Mouse (Mus musculus): Measurements from ENCODE around the gene Dusp1. TPM values are rescaled to one million over a fixed set of nuclear protein-coding genes. Genes with fewer than 3 reads are reported as not detected.

Dusp1 gene
- polyA plus RNA-seq, 1 experiment from 2014 or later = 27.7 TPM

DNA sequence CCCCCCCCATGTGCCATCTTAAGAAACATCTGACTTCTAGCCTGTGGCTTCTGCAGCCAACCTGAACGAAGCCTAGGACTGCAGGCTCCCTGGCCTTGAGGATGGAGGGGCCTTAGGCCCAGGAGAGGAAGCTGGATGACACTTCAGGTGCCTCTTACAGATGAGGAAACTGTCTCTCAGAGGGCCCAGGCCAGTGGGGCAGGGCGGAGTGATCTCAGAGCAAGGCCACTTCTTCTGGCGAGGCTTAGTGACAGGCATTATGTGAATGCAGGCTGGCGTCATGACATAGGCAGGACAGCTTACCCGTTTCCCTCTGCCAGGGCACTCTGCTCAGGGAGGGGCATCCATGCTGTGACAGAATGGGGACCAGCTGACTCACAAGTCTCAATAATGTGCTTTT, 60.1 kb downstream of the Dusp1 start:
- Histone ChIP-seq H3K4me2 (replicated peaks; ENCODE audit: low read depth) (no peak overlapping the region), H3K9ac (ENCODE audit: low read length) (no peak overlapping the region), H3K36me3 (ENCODE audit: control insufficient read depth, insufficient read depth, low read length) (peaks cover 1% of the 10 kb centered on the region; the same call in 1 of the 2 replicates), H3K4me3 (ENCODE audit: low read depth, low read length) (no peak overlapping the region), H3K9me3 (ENCODE audit: control insufficient read depth, low read length) (no peaks in the 10 kb centered on the region), H3K4me1 (replicated peaks; ENCODE audit: control insufficient read depth, insufficient read depth) (peaks cover 9% of the 10 kb centered on the region), H3K27me3 (ENCODE audit: control insufficient read depth, insufficient read depth, low read length) (no peaks in the 10 kb centered on the region), H3K27ac (replicated peaks) (peak overlapping the region; percentile 24; the same call in 1 of the 2 replicates)
- WGBS = 76% methylated on average over 5 of the region's 5 CpGs
- no peak for ATAC-seq (ENCODE audit: low FRiP score, low TSS enrichment)
- no peak for DNase-seq (ENCODE audit: low spot score)
- no peak for TF ChIP-seq EP300 (optimal IDR thresholded peaks at IDR 0.05)
- no peak for TF ChIP-seq CTCF (IDR thresholded peaks at IDR 0.05; ENCODE audit: low read depth)

DNA sequence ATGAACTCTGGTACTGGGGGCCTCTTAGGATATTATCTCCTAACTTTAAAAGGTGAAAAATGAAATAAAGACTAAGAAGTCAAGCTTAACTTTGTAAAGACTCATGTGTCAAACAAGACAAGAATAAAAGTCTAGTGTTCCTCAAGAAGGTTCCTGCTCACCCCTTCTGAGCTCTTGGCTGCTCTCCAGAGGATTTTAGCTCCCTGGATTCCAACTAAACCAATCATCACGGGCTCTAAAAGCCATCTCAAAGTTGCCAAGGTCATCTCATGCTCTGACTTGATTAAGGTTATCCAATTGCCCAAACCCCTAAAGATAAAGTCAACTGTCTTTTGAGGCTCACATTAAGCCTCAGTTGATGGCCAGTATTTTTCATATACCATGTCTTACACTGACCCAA, 63.3 kb downstream of the Dusp1 start:
- ATAC-seq (ENCODE audit: low FRiP score, low TSS enrichment) (no peak), DNase-seq (ENCODE audit: low spot score) (no peak)
- no peak for TF ChIP-seq CTCF (IDR thresholded peaks at IDR 0.05; ENCODE audit: low read depth)
- no peak for TF ChIP-seq EP300 (optimal IDR thresholded peaks at IDR 0.05)
- Histone ChIP-seq H3K9ac (ENCODE audit: low read length) (no peak overlapping the region), H3K4me2 (replicated peaks; ENCODE audit: low read depth) (no peak overlapping the region), H3K27ac (replicated peaks) (no peak overlapping the region), H3K36me3 (ENCODE audit: control insufficient read depth, insufficient read depth, low read length) (no peaks in the 10 kb centered on the region), H3K9me3 (ENCODE audit: control insufficient read depth, low read length) (no peaks in the 10 kb centered on the region), H3K4me3 (ENCODE audit: low read depth, low read length) (no peak overlapping the region), H3K27me3 (ENCODE audit: control insufficient read depth, insufficient read depth, low read length) (no peaks in the 10 kb centered on the region), H3K4me1 (replicated peaks; ENCODE audit: control insufficient read depth, insufficient read depth) (peaks cover under 1% of the 10 kb centered on the region; the same call in 1 of the 2 replicates)
- WGBS = 22% methylated on average over 1 of the region's 1 CpGs

DNA sequence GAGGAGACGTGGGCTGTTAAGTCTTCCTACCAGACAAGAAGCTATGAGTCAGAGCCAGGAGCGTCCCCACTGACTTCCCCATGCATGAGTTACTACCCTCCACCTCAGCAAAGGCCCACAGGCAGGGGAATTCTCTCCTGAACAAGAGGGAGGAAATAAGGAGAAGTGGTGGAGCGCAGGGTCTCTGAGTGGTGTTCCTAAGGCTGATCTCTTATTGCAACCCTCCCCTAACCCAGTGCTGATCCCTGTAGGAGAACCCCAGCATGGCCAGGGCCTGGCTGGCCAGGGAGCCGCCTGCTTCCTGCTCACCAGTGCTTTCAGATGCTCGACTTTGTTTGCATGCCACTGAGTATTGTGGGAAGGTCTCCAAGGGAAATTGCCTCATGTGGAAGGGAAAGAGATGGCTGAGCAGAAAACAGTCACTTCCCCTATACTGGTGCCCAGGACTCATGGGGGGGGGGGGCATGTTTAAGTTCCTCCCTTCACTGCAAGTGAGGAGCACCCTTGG, 64.5 kb downstream of the Dusp1 start:
- H3K4me2 ChIP-seq (replicated peaks; ENCODE audit: low read depth) = no peak overlapping the region
- 51% methylated on average over 5 of the region's 5 CpGs for WGBS
- H3K4me1 ChIP-seq (replicated peaks; ENCODE audit: control insufficient read depth, insufficient read depth) = no peaks in the 10 kb centered on the region
- no peak overlapping the region for H3K4me3 ChIP-seq (ENCODE audit: low read depth, low read length)
- no peaks in the 10 kb centered on the region for H3K36me3 ChIP-seq (ENCODE audit: control insufficient read depth, insufficient read depth, low read length)
- H3K27me3 ChIP-seq (ENCODE audit: control insufficient read depth, insufficient read depth, low read length) = no peaks in the 10 kb centered on the region
- 0 out of 2 replicates have a peak overlapping the region, but pooled peaks have one; percentile 46 for H3K27ac ChIP-seq (replicated peaks)
- H3K9me3 ChIP-seq (ENCODE audit: control insufficient read depth, low read length) = no peaks in the 10 kb centered on the region
- peak; percentile 32; the same call in 1 of the 2 replicates for ATAC-seq (ENCODE audit: low FRiP score, low TSS enrichment)
- H3K9ac ChIP-seq (ENCODE audit: low read length) = no peak overlapping the region
- TF ChIP-seq CTCF (IDR thresholded peaks at IDR 0.05; ENCODE audit: low read depth) (no peak), EP300 (optimal IDR thresholded peaks at IDR 0.05) (no peak)
- no peak for DNase-seq (ENCODE audit: low spot score)

- H3K4me2 ChIP-seq (replicated peaks; ENCODE audit: low read depth) = no peak overlapping the region
- H3K36me3 ChIP-seq (ENCODE audit: control insufficient read depth, insufficient read depth, low read length) = no peaks in the 10 kb centered on the region
- TF ChIP-seq CTCF (IDR thresholded peaks at IDR 0.05; ENCODE audit: low read depth) = no peak
- no peak for TF ChIP-seq EP300 (optimal IDR thresholded peaks at IDR 0.05)
- H3K27me3 ChIP-seq (ENCODE audit: control insufficient read depth, insufficient read depth, low read length) = no peaks in the 10 kb centered on the region
- H3K9me3 ChIP-seq (ENCODE audit: control insufficient read depth, low read length) = no peaks in the 10 kb centered on the region
- H3K4me3 ChIP-seq (ENCODE audit: low read depth, low read length) = no peak overlapping the region
- H3K27ac ChIP-seq (replicated peaks) = no peak overlapping the region
- no peak overlapping the region for H3K9ac ChIP-seq (ENCODE audit: low read length)
- no peaks in the 10 kb centered on the region for H3K4me1 ChIP-seq (replicated peaks; ENCODE audit: control insufficient read depth, insufficient read depth)
- ATAC-seq (ENCODE audit: low FRiP score, low TSS enrichment) = no peak
- DNase-seq (ENCODE audit: low spot score) = no peak
- WGBS = 80% methylated on average over 4 of the region's 4 CpGs
These were observed 67.1 kb downstream of the Dusp1 start for GRCm38 (mm10) chr17:26494642-26495468.

GRCm38 (mm10) chr17:26492246-26492645, 69.7 kb downstream of the Dusp1 start:
- Histone ChIP-seq H3K4me1 (replicated peaks; ENCODE audit: control insufficient read depth, insufficient read depth) (no peaks in the 10 kb centered on the region), H3K4me3 (ENCODE audit: low read depth, low read length) (no peak overlapping the region), H3K27ac (replicated peaks) (no peak overlapping the region), H3K4me2 (replicated peaks; ENCODE audit: low read depth) (no peak overlapping the region), H3K27me3 (ENCODE audit: control insufficient read depth, insufficient read depth, low read length) (no peaks in the 10 kb centered on the region), H3K36me3 (ENCODE audit: control insufficient read depth, insufficient read depth, low read length) (no peaks in the 10 kb centered on the region), H3K9me3 (ENCODE audit: control insufficient read depth, low read length) (no peaks in the 10 kb centered on the region), H3K9ac (ENCODE audit: low read length) (no peak overlapping the region)
- TF ChIP-seq CTCF (IDR thresholded peaks at IDR 0.05; ENCODE audit: low read depth) (no peak), EP300 (optimal IDR thresholded peaks at IDR 0.05) (no peak)
- DNase-seq (ENCODE audit: low spot score) (no peak), ATAC-seq (ENCODE audit: low FRiP score, low TSS enrichment) (no peak)
- 84% methylated on average over 3 of the region's 3 CpGs for WGBS

DNA sequence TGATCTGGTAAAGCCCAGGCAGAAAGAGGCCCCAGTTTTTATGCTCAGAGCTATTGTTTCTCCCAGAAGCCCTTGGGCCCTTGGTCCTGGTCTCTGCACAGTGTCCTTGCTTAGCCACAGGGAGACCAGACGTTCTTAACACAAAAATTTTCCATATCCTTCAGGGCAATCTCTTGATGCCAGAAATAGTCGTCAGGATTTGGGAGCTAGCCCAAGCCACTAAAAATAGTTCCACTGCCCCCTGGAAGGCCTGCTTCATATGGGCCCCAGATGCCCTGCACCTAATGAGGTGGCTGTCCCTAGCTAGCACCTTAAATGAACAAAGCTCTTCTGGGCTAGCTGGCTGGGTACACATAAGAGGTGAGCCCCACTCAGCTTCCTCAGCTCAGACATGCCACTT, 71.0 kb downstream of the Dusp1 start:
- no peak for TF ChIP-seq EP300 (optimal IDR thresholded peaks at IDR 0.05)
- TF ChIP-seq CTCF (IDR thresholded peaks at IDR 0.05; ENCODE audit: low read depth) = no peak
- Histone ChIP-seq H3K9ac (ENCODE audit: low read length) (no peak overlapping the region), H3K27me3 (ENCODE audit: control insufficient read depth, insufficient read depth, low read length) (no peaks in the 10 kb centered on the region), H3K27ac (replicated peaks) (0 out of 2 replicates have a peak overlapping the region, but pooled peaks have one; percentile 8), H3K4me3 (ENCODE audit: low read depth, low read length) (no peak overlapping the region), H3K4me2 (replicated peaks; ENCODE audit: low read depth) (no peak overlapping the region), H3K9me3 (ENCODE audit: control insufficient read depth, low read length) (no peaks in the 10 kb centered on the region), H3K4me1 (replicated peaks; ENCODE audit: control insufficient read depth, insufficient read depth) (no peaks in the 10 kb centered on the region), H3K36me3 (ENCODE audit: control insufficient read depth, insufficient read depth, low read length) (no peaks in the 10 kb centered on the region)
- ATAC-seq (ENCODE audit: low FRiP score, low TSS enrichment) (no peak), DNase-seq (ENCODE audit: low spot score) (no peak)
- 57% methylated on average over 2 of the region's 2 CpGs for WGBS

Data from stomach, postnatal 0 days (tissue).